Mouse (Mus musculus) adrenal gland, postnatal 14 days (tissue): ENCODE measurements around the gene Olfr474. TPM values are rescaled to one million over a fixed set of nuclear protein-coding genes. Genes with fewer than 3 reads are reported as not detected.
"Not testable (repeated sequence)": the region's sequence is repeated elsewhere in the genome, so short reads cannot be mapped to it uniquely, and the experiment has no call there.

ENCODE experiments used
- DNase-seq: peaks from one replicate; pipeline ENCODE4 v3.0.0; 2021; ENCODE audit warnings: mixed read lengths
- long read RNA-seq, 2 experiments: library from polyadenylated mRNA; stranded (forward); transcript quantifications; one replicate each; pipeline ENCODE4 v2.0.0; 2021
- total RNA-seq: library from RNA; stranded (reverse); gene quantifications from 2 replicates; pipeline ENCODE4 v1.2.3, GENCODE M21; 2021

The Olfr474 gene
- total RNA-seq, result not detected in 2 replicates
- long read RNA-seq, experiment 1, result 0 reads
- long read RNA-seq, experiment 2, result 0 reads

- DNase-seq, result no peak
Measured at GRCm38 (mm10) chr7:107954343-107954742, at the start of gene Olfr474. Gene Olfr474, plus strand, starts transcription at chr7:107954643.

GRCm38 (mm10) chr7:107930146-107930545, 24.3 kb upstream of the Olfr474 start, which contains the start of gene Olfr473:
Gene Olfr473, plus strand, starts transcription at chr7:107930446.
- no peak for DNase-seq

GRCm38 (mm10) chr7:107952539-107952938, 1.9 kb upstream of the Olfr474 start:
- not testable (repeated sequence) for DNase-seq

- no peak for DNase-seq
Measured at GRCm38 (mm10) chr7:107964503-107964902, 10.1 kb downstream of the Olfr474 start, which contains the start of gene Olfr476. Gene Olfr476, plus strand, starts transcription at chr7:107964803.

- DNase-seq, result no peak
Measured at GRCm38 (mm10) chr7:107986393-107986792, 31.9 kb downstream of the Olfr474 start, which contains the start of gene Olfr477. Gene Olfr477, plus strand, starts transcription at chr7:107986693.

Other genes with a start within 250 kb of the Olfr474 start
- gene Cyb5r2, start 196.6 kb upstream of the Olfr474 start, total RNA-seq, result not detected in 2 replicates
- gene Ovch2, start 153.4 kb upstream of the Olfr474 start, total RNA-seq, result not detected in 2 replicates
- not detected in 2 replicates for gene Olfr467, start 142.4 kb upstream of the Olfr474 start, total RNA-seq
- gene Olfr469, start 129.1 kb upstream of the Olfr474 start, total RNA-seq, result not detected in 2 replicates
- gene Olfr470, start 107.2 kb upstream of the Olfr474 start, total RNA-seq, result not detected in 2 replicates
- not detected in 2 replicates for gene Olfr472, start 56.7 kb upstream of the Olfr474 start, total RNA-seq
- not detected in 2 replicates for gene Olfr473, start 24.2 kb upstream of the Olfr474 start, total RNA-seq
- not detected in 2 replicates for gene Olfr476, start 10.2 kb downstream of the Olfr474 start, total RNA-seq
- not detected in 2 replicates for gene Olfr477, start 32.0 kb downstream of the Olfr474 start, total RNA-seq
- gene Olfr478, start 79.3 kb downstream of the Olfr474 start, total RNA-seq, result not detected in 2 replicates
- not detected in 2 replicates for gene Olfr479, start 96.0 kb downstream of the Olfr474 start, total RNA-seq
- not detected in 2 replicates for gene Olfr480, start 112.7 kb downstream of the Olfr474 start, total RNA-seq
- gene Olfr481, start 125.2 kb downstream of the Olfr474 start, total RNA-seq, result not detected in 2 replicates
- 1.7 and 2.4 TPM in 2 replicates for gene Olfr482, start 142.9 kb downstream of the Olfr474 start, total RNA-seq
- not detected in 2 replicates for gene Olfr483, start 146.2 kb downstream of the Olfr474 start, total RNA-seq
- not detected in 2 replicates for gene Olfr484, start 172.8 kb downstream of the Olfr474 start, total RNA-seq
- gene Olfr485, start 205.2 kb downstream of the Olfr474 start, total RNA-seq, result not detected in 2 replicates
- not detected in 2 replicates for gene Olfr486, start 218.1 kb downstream of the Olfr474 start, total RNA-seq